Mouse (Mus musculus) MN1 (cell line): ENCODE measurements around the gene Ccdc96.

Source experiments
- DNase-seq: peaks from one replicate; pipeline ENCODE4 v3.0.0-alpha.2; 2016; ENCODE audit warnings: low spot score

Gene Ccdc96

DNA sequence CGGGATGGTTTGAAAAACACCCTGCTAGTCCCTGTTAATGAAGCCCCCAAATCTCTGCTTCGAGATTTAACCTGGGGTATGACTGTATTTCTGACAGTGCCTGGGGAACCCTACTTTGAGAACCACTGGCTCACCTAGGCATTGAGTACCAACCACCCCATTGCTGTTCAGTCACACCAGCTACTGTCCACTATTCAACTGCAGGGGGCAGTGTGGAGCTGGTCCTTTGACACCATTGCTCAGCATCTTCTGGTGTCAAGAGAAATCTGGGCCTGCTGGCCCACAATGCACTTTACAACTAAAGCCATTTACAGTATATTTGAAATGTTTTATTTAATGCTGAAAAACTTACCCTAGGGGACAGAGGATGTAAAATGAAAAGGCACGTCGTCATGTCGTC lies 10.1 kb upstream of the Ccdc96 start:
- DNase-seq = peak; percentile 66

DNA sequence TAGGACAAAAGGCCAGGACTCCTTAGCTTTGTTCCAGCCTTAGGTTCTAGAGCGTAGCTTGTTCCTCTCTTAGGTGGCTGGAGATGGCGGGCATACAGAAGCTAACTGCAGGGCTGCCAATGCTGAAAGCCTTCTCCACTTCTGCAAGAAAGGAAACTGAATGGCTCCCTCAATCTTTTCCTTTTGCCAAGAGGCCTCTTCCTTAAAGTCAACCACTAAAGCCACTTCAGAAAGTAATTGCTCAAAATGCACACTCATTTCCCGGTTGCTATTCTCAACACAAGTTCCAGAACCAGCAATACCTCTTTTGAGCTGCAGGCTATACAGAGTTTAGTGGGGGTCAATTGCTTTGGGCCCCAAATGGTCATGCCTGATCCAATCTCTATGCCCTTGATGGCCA lies 6.9 kb upstream of the Ccdc96 start:
- DNase-seq = no peak

DNA sequence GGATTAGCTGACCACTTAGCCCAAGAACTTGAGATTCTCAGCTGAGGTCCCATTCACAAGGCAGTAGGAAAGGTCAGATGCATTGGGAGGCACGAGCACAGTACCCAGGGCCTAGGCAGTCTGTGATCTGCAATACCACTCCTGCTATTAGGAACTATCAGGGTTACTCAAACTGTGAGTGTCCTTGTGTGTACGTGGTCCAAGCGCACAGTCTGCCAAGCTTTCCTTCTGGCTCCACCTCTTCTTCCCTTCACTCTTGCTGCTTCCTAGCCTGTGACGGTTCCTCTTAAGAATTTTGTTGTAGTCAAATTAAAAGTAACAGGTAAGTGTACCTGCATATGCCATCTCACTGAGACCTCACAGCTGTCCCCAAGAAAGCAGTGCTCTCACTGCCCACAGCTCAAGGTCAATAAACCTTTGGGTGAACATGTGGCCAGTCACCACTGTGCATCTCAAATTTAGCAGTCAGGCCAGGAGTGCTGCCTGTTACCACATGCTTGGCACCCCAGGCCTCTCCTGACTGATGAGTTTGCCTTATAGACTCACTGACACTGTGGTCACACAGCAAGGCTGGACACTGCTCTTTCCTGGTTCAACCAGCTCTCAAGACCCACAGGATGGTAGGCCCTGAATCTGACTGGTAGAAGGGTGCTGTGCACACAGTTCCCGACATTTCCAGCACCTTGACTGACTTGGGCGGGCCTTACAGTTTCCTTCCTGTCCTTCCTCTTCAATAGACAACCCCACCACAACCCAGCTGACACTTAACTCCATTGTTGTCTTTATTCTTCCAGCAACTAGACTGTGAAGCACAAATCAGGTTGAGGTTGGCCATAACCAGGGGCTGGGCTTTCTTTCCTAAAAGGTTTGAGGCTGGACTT lies 5.6 kb upstream of the Ccdc96 start:
- DNase-seq = no peak

DNA sequence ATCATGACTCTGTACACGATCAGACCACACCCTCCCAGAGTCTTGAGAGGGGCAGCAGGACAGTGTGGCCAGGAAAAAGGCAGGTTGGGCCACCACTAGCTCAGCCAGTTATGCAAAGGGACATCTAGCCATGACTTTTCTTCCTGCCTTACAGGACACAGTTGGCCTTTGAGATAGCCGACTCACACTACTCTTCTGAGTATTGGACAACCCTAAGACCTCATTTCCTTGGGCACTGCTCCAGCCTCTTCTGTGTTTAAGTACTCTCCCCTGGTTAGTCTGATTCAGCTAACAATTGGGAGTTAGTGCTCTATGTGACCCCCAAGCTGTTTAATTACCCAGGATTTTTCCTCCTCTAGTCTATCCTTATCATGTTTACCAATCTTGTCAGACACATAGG lies 4.7 kb upstream of the Ccdc96 start:
- no peak for DNase-seq

DNA sequence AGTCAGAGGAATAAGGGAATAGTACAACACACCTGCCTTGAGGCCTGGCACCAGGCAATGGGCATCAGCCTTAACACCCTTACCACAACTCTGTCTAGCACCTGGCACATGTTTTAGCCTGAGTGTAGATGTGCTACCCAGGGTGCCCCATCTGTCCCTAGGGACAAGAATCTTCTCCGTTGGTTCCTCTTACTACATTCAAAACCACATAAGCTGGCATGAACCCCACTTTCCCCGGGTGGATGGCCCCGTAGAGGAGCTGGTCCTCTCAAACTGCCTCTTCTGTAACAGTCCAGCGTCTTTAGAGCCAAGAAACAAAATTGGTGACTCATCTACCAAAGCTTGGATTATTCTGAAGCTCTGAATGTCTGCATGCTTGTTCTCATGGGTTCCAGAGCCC lies 4.0 kb upstream of the Ccdc96 start:
- DNase-seq = no peak

DNA sequence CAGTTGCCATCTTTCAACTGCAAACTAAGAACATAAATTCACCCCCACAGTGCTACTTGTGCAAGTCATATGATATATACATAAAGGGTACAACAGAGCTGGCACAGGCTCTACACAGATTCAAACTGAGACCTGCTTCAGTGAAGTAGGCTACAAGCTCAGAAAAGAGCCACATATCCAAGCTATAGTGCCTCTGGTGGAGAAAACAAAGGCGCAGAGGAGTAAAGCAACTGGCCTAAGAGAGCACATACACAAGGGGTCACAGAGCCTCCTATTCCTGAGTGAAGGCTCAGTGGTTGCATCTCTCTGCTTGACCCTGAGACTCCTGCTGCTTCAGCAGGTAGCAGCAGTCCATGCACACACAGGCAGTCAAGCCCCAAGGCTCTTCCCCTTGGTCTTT lies 3.3 kb upstream of the Ccdc96 start:
- DNase-seq = no peak

DNA sequence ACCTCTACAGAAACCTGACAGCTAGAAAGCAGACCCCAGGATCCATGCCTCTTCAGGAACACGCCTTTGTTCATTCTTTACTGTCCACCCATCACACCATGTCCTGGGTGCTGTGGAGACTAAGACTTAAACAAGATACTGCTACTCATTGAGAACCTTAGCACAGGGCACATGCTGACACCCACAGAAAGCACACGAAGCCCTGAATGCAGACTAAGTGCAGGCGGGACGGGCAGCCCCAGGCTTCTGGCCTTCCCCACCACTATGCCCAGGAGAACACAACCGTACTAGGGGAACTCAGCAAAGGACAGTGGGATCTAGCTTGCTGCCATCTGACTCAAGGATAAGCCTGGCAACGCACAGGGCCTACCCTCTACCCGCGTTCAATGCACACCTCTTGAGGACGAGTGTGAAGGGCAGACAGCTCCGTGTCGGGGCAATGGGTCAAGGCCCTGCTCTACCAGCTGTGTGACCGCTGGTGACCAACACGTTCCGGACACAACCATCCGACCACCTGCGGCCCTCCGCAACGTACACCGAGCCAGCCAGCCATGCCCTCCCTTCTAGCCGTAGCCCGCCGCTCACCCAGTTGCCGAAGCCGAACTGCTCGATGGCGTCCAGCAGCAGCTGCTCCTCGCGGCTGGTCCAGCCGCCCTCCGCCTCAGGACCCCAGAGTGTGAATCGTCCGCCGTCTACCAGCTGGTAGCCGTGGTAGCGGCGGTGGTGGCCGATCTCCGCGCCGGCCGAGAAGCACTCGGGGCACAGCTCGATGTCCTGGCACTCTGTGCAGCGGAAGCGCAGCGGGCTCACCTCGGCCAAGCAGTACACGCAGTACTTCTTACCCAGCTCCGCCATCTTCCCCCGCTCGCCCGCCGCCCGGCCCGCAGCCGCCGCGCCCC lies 936 bp upstream of the Ccdc96 start:
- peak; percentile 49 for DNase-seq

DNA sequence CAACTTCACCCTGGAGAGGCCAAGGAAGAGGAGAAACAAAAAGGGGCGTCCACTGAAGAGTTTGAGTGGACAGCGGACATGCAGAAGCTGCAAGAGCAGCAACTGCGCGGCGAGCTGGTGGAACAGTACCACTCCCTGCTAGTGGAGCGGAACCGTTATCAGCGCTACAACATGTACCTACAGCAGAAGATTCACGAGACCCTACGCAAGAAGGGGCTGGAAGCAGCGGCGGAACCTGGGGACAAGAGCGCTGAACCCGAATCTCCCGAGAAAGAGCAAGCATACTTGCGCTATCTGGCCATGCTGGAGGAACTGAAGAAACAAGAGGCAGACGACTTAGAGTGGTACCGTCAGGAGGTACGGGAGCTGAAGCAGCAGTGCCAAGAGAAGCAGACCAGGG lies 918 bp downstream of the Ccdc96 start:
- DNase-seq = no peak

DNA sequence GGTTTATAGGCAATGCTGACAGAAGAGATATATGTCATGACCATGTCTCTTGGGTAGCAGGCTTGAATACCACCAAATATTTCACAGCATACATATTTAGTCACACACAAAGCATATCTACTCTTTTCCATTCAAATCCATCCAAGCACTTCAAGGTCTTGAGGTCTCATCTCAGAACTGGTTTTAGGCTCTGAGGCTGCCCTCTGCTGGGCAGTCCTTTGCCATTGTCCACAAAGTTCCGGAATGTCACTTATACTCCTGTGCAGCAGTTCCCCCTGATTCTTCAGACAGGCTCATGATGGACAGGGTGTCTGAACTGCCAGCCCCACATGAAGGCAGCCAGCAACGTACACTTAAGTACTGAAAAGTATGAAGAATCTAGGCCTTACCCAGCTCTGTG lies 4.8 kb downstream of the Ccdc96 start:
- DNase-seq = peak; percentile 54

DNA sequence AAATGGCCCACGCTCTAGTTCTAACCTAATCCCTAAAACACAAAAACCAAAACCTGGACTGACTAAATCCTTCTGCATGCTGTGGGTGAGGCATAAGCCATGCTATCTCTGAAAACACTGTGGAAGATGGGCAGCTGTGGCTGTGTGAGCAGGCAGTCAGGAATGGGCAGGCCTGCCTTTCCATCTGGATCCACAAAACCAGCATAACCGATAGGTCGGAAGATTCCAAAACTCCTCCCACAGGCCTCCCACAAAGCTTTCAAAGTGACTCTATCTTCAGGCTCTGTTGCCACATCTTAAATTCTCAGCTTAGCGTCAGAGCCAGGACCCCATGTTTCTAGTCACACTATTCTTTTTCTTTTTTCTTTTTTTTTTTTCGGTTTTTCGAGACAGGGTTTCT lies 9.5 kb downstream of the Ccdc96 start:
- no peak for DNase-seq

DNA sequence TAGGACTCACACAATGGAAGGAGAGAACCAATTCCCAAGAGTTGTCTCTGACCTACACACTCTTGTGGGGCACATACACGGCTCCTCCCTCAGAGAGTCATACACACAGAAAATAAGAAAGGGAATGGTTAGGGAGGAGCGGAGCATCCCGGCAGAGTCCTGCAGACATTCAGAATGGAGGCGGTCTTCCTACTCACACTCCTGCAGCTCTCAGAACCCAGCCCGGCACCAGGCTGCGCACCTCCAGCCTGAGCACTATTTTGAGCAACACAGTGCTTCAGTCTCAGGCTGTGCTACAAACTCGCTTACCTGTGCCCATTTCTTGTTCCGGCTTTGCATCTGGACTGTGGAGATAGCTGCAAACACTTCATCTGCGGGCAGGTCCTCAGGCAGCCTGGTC lies 10.3 kb downstream of the Ccdc96 start:
- no peak for DNase-seq

DNA sequence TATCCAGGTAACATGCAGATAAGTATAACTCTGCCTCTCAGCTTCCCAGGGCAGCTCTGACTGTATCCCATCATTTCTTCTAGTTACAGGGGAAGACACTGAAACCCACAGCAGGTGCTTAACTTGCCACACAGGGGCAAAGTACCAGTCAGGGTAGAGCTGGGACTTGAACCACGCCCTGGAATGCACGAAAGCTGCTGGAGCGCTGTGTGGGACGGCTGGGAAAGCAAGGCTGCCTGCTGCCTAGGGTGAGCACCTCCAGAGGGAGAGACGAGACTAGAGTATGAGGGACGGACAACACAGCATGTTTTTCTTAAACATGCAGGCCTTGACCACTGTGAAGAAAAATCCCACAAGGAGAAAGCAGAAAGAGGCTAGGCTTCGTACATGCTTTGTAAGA lies 20.8 kb downstream of the Ccdc96 start:
- DNase-seq = no peak

DNA sequence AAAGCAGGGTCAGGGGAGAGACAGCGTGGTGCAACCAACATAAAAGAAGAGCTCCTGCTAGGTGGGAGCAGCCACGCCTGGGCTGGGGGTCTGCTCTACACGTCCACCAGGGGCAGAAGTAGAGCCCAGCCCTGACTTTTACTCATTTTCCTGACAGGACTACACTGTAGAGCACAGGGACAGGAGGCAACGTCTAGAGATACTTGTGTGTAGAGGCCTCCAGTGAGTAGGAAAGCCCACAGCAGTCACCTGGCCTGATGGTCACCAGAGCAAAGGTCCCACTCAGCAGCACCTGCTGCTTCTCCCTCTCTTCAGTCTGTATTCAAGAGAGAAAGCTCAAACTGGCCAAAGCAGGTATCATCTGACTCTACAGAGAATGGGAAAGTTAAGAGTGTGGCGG lies 21.3 kb downstream of the Ccdc96 start:
- no peak for DNase-seq

DNA sequence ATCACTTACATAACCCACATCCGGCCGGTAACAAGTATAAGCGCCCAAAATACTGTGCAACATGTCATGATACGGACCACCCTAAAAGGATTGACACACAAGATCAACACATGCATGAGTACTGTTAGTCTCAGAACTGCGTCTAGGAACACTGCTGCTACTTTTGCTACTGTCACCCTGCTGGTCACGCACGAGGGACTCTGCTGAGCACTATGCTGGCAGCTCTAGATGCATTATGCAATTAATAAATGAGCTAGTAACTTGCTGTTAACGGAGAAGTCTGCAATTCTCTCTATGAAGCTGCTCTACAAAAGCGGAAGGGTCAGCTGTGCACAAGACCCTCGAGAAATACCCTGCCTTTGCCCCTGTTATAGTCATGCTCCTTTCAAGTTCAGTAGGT lies 24.0 kb downstream of the Ccdc96 start:
- DNase-seq = no peak

DNA sequence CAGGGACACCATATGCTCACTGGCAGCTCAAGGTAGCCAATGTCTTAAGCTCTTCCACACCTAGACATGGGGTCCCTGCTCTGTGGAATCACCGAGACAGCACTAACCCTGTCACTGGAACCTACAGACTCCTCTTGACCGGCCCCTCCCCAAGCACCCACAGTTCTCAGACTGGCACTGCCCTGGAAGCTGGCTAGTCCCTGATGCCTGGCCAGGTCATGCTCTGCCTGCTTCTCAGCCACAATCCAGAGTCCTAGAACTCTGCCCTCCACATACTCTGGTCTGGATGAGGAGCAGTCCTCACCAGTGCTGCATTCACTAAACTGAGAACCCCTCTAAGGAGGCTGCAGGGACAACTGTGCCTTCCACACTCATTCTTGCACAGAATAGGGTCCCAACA lies 26.6 kb downstream of the Ccdc96 start:
- no peak for DNase-seq

DNA sequence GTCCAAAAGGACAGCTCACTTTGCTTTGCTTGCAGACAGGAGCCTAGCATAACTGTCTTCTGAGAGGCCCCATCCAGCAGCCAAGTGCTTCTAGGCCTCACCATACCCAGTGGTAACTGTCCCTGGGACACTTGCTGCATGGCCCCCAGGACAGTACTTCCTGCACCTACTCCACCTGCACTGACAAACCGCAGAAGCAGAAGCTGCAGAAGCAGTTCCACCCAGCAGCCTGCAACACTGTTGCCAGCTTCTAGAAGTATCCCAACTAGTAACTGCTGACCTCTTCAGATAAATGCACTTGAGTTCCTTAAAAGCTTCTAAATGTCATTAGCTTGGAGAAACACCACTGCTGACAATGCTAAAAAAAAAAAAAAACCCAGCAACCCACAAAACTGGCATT lies 30.7 kb downstream of the Ccdc96 start:
- DNase-seq = no peak

DNA sequence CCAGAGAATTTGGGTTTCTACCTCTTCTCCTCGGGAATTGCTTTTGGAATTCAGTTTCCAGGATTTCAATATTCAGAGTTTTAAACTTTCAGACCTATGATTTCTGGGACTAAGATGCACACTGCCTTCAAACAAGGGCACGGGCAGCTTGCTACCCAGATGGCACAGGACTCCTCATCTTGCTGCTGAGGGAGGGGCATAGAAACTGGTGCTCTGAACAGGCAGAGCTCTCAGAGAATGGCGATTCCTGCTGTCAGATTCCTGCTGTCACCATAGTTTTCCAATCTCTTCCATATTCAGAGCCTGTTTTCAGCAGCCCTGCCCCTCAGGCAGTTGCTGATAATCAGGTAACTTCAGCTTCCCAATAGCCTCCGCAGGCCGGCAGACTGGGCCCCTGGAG lies 31.2 kb downstream of the Ccdc96 start:
- no peak for DNase-seq

DNA sequence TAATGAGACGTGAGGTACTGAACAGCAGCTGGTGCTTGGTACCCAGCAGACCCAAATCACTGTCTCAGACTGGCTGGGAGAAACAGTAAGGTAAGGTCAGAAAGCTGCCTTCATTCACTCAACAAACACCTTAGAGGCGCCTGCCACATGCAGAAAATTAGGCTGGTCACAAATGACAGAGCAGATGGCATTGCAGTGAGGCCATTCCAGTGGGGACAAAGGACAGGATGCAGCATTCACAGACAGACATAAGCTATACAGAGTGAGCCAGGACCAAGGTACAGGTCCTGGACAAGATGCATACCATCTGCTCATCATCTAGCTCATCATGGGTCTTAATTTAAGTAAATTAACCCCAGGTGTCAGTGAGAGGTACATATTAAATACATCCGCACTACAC lies 33.2 kb downstream of the Ccdc96 start:
- no peak for DNase-seq

DNA sequence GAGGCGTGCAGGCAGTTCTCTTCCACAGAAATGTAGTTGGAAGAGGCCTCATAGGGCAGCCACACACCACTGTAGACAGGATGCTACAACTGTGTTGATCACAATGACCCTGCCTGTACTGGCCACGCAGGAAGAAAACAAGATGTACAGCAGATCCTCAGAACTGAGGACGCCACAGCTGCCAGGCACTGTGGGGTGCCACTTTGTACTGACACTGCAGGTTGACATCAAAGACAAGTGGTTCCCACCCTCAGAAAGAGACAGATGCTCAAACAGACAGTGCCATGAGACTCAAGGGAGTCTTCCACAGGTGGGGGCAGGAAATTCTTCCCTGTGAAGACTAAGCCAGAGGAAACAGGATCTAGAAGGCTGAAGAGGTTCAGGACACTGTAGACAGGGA lies 35.4 kb downstream of the Ccdc96 start:
- no peak for DNase-seq

DNA sequence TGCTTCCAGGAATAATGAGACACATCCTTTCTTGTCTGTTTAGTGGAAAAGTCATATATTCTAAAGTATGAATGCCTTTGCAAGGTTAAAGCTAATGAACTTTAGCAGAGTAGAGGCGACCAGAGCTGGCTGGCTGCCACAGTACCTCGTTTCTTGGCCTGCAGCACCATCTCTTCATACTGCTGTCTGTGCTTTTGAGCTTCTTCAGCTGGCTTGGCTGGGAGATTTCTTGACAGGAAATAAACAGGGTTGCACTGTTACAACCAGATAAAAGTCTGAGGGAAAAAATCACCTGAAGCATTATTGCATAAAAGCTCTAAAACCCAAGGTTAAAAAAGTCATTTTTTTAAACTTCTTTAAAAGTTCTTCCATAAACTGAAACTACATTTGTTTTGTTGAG lies 38.4 kb downstream of the Ccdc96 start:
- DNase-seq = no peak

DNA sequence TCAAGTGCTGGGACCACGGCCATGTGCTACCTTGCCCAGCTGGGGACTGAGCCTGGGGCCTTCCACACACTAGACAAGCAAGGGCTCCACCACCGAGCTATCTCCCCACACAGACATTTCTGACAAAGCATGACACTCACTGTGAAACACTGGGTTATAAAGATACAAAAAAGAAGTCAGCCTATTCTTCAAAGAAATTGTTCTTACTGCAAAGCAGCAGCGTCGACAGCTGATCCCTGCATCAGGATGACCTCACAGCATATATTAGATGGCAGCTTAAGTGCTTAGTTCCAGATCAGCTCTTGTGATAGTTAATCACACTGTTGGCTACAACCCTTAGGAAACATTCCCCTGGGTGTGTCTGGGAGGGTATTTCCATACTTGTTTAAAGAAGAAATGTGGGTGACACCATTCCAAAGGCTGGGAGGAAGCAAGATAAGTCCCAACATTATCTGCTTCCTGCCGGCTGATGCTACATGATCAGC lies 38.9 kb downstream of the Ccdc96 start:
- peak; percentile 9 for DNase-seq

DNA sequence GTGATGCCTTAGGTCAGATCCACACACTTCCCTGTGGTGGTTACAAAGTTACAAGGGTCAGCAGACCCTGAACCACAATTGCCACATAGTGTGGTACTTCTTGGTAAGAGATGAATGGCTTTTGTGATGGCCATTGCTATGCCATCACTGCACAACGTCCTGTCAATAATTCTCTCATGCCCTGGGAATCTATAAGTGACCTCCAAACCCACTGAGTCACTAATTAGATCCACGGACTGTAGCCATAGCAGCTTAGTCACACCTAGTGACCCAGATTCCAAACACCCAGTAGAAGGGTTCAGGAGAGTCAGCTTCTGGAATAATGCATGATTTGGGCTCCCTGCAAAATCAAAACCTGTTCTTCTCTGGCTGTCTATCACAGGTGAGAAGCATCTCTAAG lies 40.8 kb downstream of the Ccdc96 start:
- no peak for DNase-seq

DNA sequence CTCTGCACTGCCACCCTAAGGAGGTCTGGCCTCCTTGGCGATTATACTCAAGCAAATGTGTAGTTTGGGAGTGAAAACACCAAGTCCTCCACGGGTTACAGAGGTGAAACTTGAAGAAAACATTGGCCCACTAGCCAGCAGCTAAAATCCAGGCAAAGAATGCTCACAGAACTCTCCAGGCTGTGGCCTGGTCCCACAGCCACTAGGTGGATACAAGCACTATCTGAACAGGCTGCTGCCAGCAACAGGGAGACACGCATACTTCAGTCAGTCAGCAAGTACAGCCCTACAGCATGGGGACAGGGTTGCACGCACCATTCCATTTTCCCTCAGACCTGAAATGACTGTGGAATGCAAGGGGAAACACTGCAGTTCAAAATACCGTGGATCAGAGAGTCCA lies 41.9 kb downstream of the Ccdc96 start:
- peak; percentile 32 for DNase-seq
